Mouse (Mus musculus) megakaryocyte-erythroid progenitor cell, adult 5-6 weeks (primary cell): ENCODE data around the gene Nox1. TPM values are rescaled to one million over a fixed set of nuclear protein-coding genes. Genes with fewer than 3 reads are reported as not detected.

Source experiments
- ATAC-seq: replicated peaks from 2 replicates; pipeline ENCODE4 v1.8.0; 2016; ENCODE audit warnings: mild to moderate bottlenecking, inconsistent platforms; ENCODE audit not compliant: severe bottlenecking, poor library complexity, low FRiP score, low TSS enrichment
- total RNA-seq, 2 experiments: library from RNA; stranded (forward) in 1 of 2; stranded (reverse) in 1 of 2; fragments of 200-1000, 215-1000 nt in 1 of 2; fragments of >200 nt in 1 of 2; fragmentation: Nextera tagmentation in 1 of 2; gene quantifications; 2 replicates each; pipeline ENCODE4 v1.2.3; 2014 to 2017

The Nox1 gene
- total RNA-seq, 2 experiments from 2014 or later, result not detected

- ATAC-seq, result no peak
These were observed 81.7 kb downstream of the Nox1 start for GRCm38 (mm10) chrX:134140024-134140423.

GRCm38 (mm10) chrX:134133821-134134220 is 87.9 kb downstream of the Nox1 start:
- no peak for ATAC-seq

- no peak for ATAC-seq
These were observed 89.5 kb downstream of the Nox1 start for GRCm38 (mm10) chrX:134132295-134132694.

GRCm38 (mm10) chrX:134128549-134128948 is 93.2 kb downstream of the Nox1 start:
- ATAC-seq, result no peak

GRCm38 (mm10) chrX:134116417-134116816 is 105.3 kb downstream of the Nox1 start:
- ATAC-seq, result no peak

GRCm38 (mm10) chrX:134111767-134112166 is 110.0 kb downstream of the Nox1 start:
- ATAC-seq, result no peak

GRCm38 (mm10) chrX:134102641-134103040 is 119.1 kb downstream of the Nox1 start:
- no peak for ATAC-seq

GRCm38 (mm10) chrX:134085453-134085852 is 136.3 kb downstream of the Nox1 start:
- no peak for ATAC-seq

- peak; percentile 25; the same call in 1 of the 2 replicates for ATAC-seq
These were observed 162.0 kb downstream of the Nox1 start for GRCm38 (mm10) chrX:134059764-134060163.

- ATAC-seq, result peak; percentile 98
These were observed 162.6 kb downstream of the Nox1 start, which contains the start of gene Cstf2 for GRCm38 (mm10) chrX:134058987-134059712. Gene Cstf2, plus strand, starts transcription at chrX:134059187.

- ATAC-seq, result no peak
These were observed 163.5 kb downstream of the Nox1 start for GRCm38 (mm10) chrX:134058040-134058875.

- no peak for ATAC-seq
These were observed 164.9 kb downstream of the Nox1 start for GRCm38 (mm10) chrX:134056897-134057296.

GRCm38 (mm10) chrX:134048994-134049393 is 172.8 kb downstream of the Nox1 start:
- ATAC-seq, result no peak

Other genes starting within 250 kb of the Nox1 start
- gene Sytl4, start 240.1 kb downstream of the Nox1 start, total RNA-seq (2014; fragmentation: Nextera tagmentation), result 2.2 and 5.2 TPM in 2 replicates
- 7.4 and 8.4 TPM in 2 replicates for gene Sytl4, start 240.1 kb downstream of the Nox1 start, total RNA-seq (2017)
- 60.4 and 71.4 TPM in 2 replicates for gene Cstf2, start 162.8 kb downstream of the Nox1 start, total RNA-seq (2014; fragmentation: Nextera tagmentation)
- gene Cstf2, start 162.8 kb downstream of the Nox1 start, total RNA-seq (2017), result 88.3 and 89.1 TPM in 2 replicates
- 1.1 TPM in 1 of 2 replicates, not detected in the other for gene Xkrx, start 59.9 kb downstream of the Nox1 start, total RNA-seq (2014; fragmentation: Nextera tagmentation)
- gene Xkrx, start 59.9 kb downstream of the Nox1 start, total RNA-seq (2017), result not detected in 2 replicates
- gene Arl13a, start 34.5 kb downstream of the Nox1 start, total RNA-seq (2014; fragmentation: Nextera tagmentation), result not detected in 2 replicates
- not detected in 2 replicates for gene Arl13a, start 34.5 kb downstream of the Nox1 start, total RNA-seq (2017)
- gene Trmt2b, start 55.0 kb upstream of the Nox1 start, total RNA-seq (2014; fragmentation: Nextera tagmentation), result 14.9 and 18.3 TPM in 2 replicates
- gene Trmt2b, start 55.0 kb upstream of the Nox1 start, total RNA-seq (2017), result 19.7 and 22.8 TPM in 2 replicates
- gene Tmem35a, start 73.3 kb upstream of the Nox1 start, total RNA-seq (2014; fragmentation: Nextera tagmentation), result 0.31 TPM in 1 of 2 replicates, not detected in the other
- not detected in 2 replicates for gene Tmem35a, start 73.3 kb upstream of the Nox1 start, total RNA-seq (2017)
- gene Cenpi, start 86.1 kb upstream of the Nox1 start, total RNA-seq (2014; fragmentation: Nextera tagmentation), result 26.4 and 33.6 TPM in 2 replicates
- 28.4 and 35.3 TPM in 2 replicates for gene Cenpi, start 86.1 kb upstream of the Nox1 start, total RNA-seq (2017)
- gene Drp2, start 182.6 kb upstream of the Nox1 start, total RNA-seq (2014; fragmentation: Nextera tagmentation), result 0.87 TPM in 1 of 2 replicates, not detected in the other
- gene Drp2, start 182.6 kb upstream of the Nox1 start, total RNA-seq (2017), result 0.05 and 0.53 TPM in 2 replicates